Mouse (Mus musculus) adrenal gland, adult (tissue): ENCODE measurements at regions not wholly inside any gene's neighbourhood (a gene's known extent, or its start where the extent isn't known, plus 50 kb on each side); places are given as distances from the start of the nearest gene placed in this dataset.

Experiments used
- DNase-seq, 2 experiments: peaks; one replicate each; pipeline ENCODE4 v3.0.0; 2022 to 2023; ENCODE audit warnings: low spot score in 1 of 2; ENCODE audit not compliant: inconsistent age in 2 of 2

DNA sequence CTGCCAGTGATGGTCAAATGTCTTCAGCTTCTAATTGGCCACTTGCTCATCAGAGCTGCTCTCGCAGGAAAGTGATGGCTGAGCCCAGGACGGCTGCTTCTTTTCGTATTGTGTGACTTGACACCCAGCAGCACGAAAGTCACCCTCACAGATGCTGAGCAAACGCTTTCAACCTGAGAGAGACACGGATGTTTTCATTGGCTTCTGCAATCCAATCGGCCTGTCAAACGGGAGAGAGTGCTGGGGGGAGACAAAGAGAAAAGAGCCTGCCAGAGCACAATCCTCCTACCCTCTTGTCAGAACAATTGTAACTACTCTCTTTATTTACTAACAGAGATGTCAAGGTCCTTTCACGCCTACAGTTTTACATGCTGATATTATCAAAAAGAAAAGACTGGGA is 289.9 kb downstream of the Nsun3 start:
- no peak for DNase-seq

DNA sequence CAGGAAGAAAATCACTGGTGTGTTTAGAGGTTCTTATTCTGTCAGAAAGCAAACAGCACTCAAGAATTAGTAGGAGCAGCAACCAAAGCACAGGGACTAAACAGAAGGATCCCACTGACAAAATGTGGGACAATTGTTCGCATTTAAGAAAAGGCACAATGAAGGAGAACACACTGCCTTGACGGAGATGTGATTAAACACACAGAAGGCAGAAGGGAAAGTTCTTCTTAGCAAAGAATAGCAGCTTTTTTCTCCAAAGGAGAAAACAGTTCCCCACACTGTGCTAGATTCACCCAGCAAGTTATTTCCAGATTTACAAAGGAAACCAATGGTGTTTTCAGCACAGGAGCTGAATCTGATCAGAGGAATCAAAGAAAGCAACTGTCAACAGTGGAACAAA is 316.5 kb downstream of the Nsun3 start:
- DNase-seq = no peak

DNA sequence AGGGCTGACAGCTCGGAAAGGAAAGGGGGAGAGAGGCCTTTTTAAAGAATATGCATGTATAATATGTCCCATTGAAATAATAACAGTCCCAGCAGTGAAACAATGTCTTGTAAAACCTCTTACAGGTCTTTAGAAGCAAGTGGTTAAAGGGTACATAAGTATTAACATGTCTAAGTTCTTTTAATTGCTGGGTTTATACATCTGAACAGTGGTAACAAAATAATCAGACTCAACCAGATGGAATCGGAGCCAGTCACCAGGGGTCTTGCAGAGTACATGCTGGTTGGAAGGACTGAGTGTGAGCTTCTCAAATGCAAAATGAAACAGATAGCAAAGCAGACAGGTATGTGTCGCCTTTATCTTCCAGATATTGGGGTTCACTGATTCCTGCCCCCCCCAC is 317.3 kb downstream of the Nsun3 start:
- no peak for DNase-seq

- no peak for DNase-seq
These were observed 317.8 kb downstream of the Nsun3 start for GRCm38 (mm10) chr16:62468846-62469245.

DNA sequence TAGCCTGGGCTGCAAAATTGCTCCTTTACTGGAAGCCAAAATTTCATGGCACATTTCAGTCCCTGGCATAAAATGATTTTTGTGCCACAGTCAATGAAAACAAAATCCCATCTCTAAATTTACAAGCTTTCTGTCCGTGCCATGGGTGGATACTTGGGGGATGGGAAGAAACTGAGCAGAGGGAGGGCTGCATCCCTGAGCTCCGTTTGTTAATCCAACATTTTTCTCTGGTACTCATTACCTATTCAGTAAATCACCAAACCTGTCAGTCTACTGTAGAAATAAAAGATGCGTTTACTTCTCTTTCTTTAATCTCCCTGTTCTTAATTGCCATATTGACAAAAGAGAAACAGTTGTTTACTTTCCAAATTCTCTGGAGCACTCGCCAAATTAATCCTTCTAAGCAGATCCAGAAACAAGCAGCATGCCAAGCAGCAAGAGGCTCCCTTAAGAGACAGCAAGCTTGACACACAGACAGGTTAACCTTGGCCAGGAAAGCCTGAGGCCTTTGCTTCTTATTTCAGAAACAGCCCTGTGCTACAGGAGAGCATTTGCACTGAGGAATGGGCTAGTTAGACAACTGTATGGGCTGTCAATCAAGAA is 326.6 kb downstream of the Nsun3 start:
- no peak for DNase-seq

DNA sequence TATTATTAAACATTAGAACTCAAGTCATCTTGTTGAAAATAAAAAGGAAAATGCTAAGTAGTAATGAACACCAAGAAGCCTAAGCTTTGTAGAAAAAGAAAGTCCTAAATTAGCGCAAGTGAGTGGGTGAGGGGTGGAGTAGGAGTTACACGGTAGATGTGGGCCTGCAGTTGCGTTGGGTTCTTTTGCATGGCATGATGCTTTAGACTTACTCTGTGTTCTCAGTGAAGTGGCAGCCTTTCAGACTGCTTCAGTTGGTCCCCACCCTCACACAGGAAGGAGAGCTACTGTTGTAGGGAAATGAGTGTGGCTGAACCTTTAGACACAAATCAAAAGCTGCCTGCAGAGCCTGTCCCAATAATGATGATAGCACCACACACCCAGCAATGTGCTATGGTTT is 336.9 kb downstream of the Nsun3 start:
- no peak for DNase-seq

- no peak for DNase-seq
These were observed 339.2 kb downstream of the Nsun3 start for GRCm38 (mm10) chr16:62447380-62447779.

DNA sequence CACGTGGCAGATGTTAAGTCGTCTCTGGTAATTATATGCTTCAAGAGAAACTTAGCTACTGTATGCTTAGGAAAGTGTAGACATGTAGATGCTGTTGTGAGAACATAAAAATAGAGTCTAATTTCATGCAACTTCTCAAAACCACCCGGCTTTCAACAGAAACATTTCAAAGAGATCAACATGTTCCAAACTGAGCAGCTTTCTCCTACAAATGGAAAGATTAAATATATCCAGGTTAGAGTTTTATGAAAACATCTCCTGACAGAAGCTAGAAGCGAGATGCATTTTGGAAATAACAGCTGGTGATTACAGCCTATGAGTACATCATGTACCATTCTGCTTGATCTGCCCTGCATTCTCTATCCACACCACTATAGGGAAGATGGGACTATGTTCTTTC is 345.4 kb downstream of the Nsun3 start:
- DNase-seq = no peak

DNA sequence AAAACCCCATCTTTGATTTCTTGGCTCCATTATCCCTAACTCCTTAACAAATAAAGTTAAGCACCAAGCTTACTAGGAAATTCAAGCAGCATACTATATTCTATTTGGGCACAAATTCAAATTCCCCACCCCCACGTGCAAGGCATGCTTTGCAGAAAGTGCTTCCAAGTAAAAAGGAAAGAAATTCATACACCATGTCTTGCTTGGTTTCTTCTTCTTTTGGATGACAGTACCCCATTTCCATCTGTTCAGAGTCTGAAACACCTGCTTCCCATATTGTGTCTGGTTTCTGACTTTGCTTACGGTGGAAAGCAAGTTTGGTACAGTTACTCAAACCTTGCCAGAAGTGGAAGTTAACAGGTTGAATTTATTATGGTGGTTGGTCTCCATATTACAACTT is 353.5 kb downstream of the Nsun3 start:
- DNase-seq = no peak

DNA sequence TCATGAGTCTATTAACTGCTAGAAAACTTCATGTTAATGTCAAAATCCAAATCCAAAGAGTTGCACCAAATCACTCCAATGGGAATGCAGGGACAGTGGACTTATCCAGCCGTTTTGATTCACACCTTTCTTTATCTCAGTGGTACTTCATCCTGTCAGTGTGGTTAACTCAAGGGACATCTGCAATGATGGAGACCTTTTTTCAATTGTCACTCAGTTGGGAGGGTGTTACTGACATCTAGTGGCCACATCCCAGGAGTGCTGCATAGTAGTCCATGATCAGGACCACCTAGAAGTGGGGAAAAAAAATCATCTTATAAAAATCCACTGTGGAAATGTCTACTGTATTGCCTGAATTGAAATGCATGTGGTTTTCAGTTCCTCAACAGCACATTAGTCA is 372.1 kb downstream of the Nsun3 start:
- peak in 1 of 2 experiments; percentile 46 for DNase-seq

DNA sequence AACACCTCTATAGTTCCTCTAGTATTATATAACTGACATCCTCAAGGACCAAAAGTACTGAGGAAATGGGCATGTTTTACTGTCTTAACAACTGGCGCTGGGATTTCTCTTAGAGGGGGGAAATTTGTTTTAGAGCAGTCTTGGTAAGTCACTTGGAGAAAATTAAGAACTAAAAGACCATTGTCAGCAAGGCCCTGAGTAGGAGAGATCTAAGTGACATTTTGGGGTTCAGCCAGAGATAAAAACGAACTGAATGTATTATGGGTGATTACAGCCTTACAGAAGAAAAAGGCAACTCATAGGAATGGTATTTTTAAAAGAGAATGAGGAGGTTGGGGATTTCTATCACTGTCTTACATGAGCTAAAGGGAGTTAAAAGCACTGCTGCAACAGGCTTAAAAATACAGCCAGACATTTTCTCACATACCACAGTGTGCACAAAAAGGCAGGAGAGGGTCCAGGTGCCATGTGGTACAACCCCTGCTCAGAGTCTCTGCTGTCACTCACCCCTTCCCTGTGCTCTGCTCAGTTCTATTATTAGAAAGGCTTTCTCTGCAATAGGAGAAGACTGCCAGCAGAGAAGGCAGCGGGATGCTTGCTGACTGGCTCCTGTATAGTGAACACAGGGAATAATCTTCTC is 379.0 kb downstream of the Nsun3 start:
- no peak for DNase-seq

- no peak for DNase-seq
These were observed 380.2 kb downstream of the Nsun3 start for GRCm38 (mm10) chr16:62406458-62406857.

DNA sequence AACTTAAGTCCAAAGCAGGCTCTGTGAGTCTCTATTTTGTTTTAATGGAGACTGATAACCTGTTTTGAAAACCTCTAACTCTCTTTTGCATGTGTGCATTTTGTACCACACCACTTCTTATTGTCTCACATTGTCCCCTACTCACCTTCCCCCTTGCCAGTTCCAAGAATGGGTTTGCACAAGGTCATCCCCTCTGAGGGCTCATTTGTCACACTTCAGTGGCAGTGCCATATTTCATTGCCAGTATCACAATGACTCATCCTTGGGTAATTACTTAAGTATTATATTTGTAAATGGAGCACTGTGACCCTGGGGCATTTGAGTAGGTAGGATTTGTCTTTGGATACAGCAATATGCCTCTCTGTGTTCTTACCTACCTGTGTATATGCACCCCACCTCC is 429.3 kb downstream of the Nsun3 start:
- DNase-seq = peak; percentile 3 to 73

DNA sequence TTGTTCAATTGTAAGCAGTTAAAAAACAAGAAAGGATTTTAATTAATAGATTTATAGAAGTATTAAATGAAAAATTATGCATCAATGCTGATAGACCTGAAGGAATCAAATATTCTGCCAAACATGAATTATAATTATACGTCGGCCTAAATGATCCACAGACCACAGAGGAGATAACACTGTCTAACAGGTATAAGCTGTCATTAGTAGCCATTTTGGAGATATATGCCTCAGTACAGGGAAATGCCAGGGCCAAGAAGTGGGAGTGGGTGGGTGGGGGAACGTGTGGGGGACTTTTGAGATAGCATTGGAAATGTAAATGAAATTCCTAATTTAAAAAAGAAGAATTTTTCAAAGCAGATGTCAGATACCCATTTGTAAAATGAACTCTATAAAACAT is 430.3 kb downstream of the Nsun3 start:
- no peak for DNase-seq

DNA sequence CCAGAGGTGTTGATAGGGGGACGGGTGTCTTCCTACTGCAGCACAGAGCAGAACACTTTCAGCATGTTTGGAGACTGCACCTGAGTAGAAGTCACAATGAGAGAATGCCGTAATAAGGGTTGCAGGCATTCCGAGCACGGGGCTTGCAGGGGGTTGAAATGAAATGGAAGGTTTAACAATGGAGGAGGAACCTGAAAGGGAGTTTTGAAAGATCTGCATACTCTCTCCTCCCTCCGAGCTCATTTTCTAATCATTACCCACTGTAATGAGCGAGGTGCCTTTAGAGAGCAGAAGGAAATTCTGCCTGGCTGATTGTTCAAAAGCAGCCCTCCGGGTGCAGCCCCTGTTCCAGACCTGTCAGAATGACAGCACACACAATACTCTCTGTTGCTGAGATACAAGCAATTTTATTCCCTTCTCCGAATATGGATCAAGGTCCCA is 430.8 kb downstream of the Nsun3 start:
- no peak for DNase-seq

DNA sequence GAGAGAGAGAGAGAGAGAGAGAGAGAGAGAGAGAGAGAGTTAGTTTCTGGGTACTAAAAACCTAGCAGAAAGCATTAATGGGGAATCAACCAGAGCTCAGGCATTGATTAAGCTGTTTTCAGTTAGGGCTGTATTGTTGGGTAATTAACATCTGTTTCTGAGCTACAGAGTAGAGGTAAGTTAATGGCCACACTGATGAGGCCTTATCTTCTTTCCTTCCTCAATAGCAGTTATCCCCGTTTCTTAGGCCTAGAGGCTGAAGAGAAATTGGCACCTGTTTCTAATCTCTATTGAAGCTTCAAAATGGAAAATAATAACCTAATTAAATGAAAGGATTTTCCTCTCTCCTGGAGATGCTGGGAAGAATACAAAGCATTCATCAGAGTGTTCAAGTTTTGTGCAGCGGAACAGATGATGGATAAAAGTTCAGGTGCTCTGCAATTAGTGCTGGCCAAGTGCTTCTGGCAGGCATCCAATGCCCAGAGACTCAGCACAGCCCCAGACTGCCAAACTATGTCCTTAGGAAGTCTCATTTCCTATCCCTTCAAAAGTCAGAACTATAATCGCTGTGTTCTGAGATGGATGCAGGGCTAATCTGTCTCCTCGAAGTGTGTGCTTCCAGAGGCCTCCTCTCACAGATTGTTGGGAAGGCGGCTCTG is 459.1 kb downstream of the Nsun3 start:
- no peak for DNase-seq

DNA sequence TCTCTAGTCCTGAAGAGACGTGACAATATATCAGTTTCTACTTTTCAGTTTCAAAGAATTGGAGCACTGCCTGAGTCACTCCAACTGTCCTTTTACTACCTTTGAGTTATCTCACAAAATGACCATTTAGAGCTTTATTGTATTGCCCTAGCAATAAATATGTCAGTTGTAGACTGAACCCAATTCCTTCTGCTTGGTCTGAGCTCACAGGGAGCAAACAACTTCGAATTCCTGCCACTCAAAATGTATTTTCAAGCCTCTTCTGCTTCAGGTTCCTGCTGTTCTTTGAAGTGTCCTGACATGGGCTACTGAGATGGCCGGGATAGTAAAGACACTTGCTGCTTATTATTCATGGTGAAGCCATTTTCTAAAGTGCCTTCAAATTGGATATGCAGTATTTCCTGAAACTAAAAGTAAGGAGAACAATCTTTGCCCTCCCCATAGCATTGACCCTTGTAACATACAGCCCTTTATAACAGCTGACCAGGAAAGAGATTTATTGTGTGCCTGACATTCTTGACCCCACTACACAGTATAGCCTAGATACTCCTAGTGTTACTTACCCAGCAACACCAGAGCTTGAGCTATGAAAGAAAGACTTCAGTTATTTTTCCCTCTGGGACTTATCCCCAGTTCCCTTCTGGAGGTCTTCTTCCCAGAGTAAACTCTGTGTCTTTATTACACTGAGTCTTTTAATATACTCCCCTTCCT is 460.9 kb downstream of the Nsun3 start:
- DNase-seq = no peak

DNA sequence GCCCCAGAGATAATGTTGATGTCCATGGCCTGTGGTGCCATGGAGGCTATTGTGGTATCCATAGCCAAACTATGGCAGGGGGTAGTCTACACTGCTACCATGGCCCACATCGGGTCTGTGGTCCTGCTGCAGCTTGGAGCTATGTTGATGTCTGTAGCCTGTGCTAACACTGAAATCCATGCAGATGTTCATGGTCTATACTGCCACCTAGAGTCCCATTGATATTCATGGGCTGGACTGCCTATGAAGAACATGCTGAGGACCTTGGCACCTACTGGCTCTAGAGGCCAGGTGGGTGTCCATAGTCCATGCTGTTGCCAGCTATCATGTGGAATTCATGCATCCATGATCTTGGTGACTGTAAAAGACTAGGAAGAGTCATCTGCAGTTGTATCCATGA is 463.8 kb downstream of the Nsun3 start:
- DNase-seq = peak in 1 of 2 experiments; percentile 27

- no peak for DNase-seq
These were observed 497.7 kb downstream of the Nsun3 start for GRCm38 (mm10) chr16:62288948-62289347.
